Mouse (Mus musculus) gastrocnemius, adult 8-10 months (tissue): ENCODE results near the gene Slc12a6. TPM values are rescaled to one million over a fixed set of nuclear protein-coding genes. Genes with fewer than 3 reads are reported as not detected.

Experiments used
- DNase-seq, 2 experiments: peaks; one replicate each; pipeline ENCODE4 v3.0.0; 2022; ENCODE audit warnings: low spot score in 2 of 2
- total RNA-seq, 4 experiments: library from RNA; stranded (reverse); gene quantifications; 2 replicates each; pipeline ENCODE4 v1.2.4; 2022

Slc12a6 gene
- total RNA-seq, 4 experiments from 2014 or later: 26.2 to 30.9 (median 27.1) TPM

DNA sequence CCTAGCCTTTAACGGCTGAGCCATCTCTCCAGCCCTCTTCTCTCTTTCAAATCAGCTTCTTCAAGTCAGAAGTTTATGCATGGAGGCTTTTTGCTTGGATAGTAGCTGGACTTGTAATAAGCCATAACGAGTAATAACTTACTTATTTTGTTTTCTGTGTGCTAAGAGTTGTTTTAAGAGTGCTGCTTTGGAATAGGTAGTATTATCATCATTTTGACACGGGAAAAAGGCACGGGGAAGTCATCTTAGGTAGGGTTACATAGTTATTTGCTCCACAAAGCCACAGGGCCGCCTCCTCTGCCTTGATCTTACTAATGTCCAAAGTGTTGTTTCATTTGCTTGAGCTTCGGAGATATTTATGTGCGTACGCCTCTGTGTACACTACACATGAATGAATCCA lies 114.5 kb downstream of the Slc12a6 start:
- DNase-seq: no peak

DNA sequence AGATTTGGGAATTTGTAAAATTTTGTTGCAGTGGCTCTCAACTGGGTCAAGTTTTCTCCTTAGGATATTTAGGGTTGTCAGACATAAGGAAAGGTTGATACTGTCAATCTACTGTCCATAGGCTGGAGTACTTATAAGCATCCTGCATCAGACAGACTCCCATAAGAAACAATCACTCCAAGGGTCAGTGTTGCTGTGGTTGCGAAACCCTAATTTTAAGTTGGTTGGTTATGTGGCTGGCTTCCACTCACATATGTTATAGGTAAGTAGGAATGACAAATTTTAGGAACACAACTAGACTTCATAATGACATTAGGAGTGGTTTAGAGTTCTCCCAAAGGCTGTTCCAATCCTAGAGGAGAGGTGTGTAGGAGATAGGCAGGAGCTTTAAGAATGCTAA lies 115.6 kb downstream of the Slc12a6 start:
- DNase-seq: no peak

DNA sequence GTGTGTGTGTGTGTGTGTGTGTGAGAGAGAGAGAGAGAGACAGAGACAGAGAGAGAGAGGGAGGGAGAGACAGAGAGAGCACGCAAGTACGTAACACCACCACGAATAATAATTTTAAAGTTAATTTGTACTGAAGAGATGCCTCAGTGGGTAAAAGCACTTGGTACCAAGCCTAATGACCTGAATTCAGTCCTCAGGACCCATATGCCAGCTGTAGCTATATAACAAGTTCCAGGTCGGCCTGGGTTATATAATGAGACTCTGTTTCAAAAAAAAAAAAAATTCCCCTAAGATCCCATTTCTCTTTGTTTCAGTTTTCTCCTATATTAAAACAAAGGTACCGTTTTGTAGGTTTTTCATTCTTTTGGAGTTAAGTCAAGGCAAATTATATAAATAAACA lies 125.2 kb downstream of the Slc12a6 start:
- no peak for DNase-seq

DNA sequence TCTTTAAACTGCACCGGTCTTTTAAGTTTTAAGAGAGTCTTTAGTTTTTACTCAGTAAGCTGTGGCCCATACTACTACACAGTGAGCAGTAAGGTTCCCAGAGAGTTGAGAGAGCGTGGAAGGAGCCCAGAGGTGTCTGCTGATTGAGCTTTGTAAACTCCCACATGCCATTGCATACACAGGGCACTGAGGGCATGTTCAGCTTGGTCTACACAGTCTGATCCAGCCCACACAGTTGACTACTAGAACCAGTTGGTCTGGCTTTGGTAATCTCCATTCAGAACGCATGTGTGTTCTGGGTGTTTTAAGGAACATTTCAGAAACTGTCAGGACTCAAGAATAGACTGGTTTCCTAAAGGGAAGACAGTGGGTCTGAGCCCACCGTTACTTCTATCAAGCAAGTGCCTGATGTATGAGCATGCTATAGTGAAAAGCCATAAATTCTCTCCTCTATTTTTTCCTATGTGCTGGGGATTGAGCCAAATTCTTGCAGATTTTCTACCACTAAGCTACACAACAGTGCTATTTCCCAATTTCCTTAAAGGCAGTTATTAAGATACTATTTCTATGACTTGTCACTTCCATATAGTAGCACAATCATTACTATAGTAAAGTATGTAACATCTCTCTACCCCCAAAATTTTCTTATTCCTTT lies 125.8 kb downstream of the Slc12a6 start:
- no peak for DNase-seq

DNA sequence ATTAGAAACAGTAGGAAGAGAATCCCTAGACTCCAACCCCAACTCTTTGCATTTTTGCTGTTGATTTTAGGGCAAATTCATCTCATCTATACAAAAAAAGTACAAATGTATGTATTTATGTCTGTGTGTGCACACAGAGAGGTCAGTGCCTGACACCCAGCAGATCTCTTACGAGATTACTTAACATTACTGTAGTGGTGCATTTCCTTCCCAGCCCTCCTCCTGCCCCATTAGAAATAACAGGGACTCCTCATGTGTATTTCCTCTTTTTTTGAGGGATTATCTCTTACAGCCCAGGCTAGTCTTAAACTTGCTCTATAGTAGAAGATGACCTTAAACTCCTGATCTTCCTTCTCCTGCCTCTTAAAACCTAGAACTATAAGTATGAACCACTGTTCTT lies 127.1 kb downstream of the Slc12a6 start:
- no peak for DNase-seq

DNA sequence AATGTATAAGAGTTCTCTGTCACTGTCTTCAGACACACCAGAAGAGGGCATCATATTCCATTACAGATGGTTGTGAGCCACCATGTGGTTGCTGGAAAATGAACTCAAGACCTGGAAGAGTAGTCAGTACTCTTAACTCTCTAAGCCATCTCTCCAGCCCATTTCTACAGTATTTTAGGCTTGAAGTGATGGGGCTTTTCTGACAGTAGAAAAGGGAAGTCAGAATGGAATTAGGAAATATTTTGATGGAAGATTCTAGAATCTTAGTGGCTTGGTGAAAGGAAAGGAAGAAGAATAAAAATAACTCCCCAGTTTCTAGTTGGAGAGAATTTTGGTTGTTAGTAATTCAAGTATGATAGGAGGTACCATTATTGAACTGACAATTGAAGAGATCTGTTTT lies 128.3 kb downstream of the Slc12a6 start:
- no peak for DNase-seq

DNA sequence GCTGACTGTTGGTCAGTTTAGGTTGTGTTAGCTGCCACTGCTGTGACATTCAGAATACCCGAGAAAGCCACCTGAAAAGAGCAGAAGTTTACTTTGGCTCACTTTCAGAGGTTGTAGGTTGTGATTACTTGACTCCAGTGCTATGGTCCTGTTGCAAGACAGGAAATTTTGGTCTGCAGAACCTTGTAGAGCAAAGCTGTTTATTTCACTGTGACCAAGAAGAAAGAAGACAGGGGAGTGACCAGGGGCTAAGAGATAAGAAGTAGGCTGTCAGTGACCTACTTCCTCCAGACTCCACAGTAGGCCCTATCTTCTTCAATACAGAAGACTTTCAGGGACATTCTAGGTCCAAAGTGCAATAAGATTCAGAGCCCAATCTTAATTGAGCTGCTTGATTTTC lies 131.0 kb downstream of the Slc12a6 start:
- DNase-seq: no peak

DNA sequence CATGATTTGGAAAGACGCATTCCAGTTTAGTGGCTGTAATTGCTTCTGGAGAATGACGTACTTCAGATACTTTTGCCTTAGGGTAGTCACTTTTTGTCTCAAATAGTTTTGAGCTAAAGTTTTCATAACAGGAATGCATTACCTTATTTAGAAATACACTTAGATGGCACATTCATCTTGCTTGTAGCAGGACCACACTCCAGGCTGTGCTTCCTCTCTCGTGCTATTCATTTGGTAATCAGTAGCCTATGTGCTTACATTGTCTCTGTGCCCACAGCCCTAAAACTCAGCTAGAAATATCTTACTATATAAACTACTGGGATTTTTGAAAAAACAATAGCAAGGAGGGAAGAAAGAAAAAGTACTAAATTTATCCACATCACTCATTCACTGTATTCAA lies 141.4 kb downstream of the Slc12a6 start:
- DNase-seq: no peak

Other genes with a start within 250 kb of the Slc12a6 start
- gene Olfr1311, start 241.4 kb upstream of the Slc12a6 start, total RNA-seq: not detected
- gene Olfr1312, start 215.6 kb upstream of the Slc12a6 start, total RNA-seq: not detected
- gene Olfr1313, start 188.0 kb upstream of the Slc12a6 start, total RNA-seq: not detected
- gene Olfr1314, start 169.0 kb upstream of the Slc12a6 start, total RNA-seq: not detected
- not detected for gene Olfr1315-ps1, start 150.4 kb upstream of the Slc12a6 start, total RNA-seq
- not detected for gene Olfr1316, start 130.8 kb upstream of the Slc12a6 start, total RNA-seq
- not detected for gene Olfr1317, start 125.5 kb upstream of the Slc12a6 start, total RNA-seq
- gene Olfr1318, start 111.6 kb upstream of the Slc12a6 start, total RNA-seq: not detected
- gene Lpcat4, start 26.4 kb upstream of the Slc12a6 start, total RNA-seq: 1 to 10 TPM in 2 of 4 experiments, under 1 TPM in 2; 0.61 to 1.3 (median 0.97) TPM
- not detected for gene Nutm1, start 6.5 kb upstream of the Slc12a6 start, total RNA-seq
- 10 to 100 TPM; 50.0 to 61.0 (median 55.2) TPM for gene Nop10, start 3.9 kb upstream of the Slc12a6 start, total RNA-seq
- gene Gm21985, start 489 bp downstream of the Slc12a6 start, total RNA-seq: under 1 TPM in 3 of 4 experiments, not detected in 1; 0.72 to 0.89 (median 0.87) TPM
- 10 to 100 TPM; 72.9 to 76.0 (median 73.7) TPM for gene Emc4, start 102.2 kb downstream of the Slc12a6 start, total RNA-seq
- 1 to 10 TPM; 1.7 to 4.3 (median 2.0) TPM for gene Katnbl1, start 113.4 kb downstream of the Slc12a6 start, total RNA-seq
- gene Emc7, start 189.2 kb downstream of the Slc12a6 start, total RNA-seq: 10 to 100 TPM; 12.2 to 14.3 (median 13.5) TPM
- not detected for gene Chrm5, start 214.9 kb downstream of the Slc12a6 start, total RNA-seq
- gene Aven, start 227.1 kb downstream of the Slc12a6 start, total RNA-seq: 10 to 100 TPM; 13.4 to 18.4 (median 15.0) TPM